Mouse (Mus musculus): Measurements from ENCODE around the gene Rwdd2a. TPM values are rescaled to one million over a fixed set of nuclear protein-coding genes. Genes with fewer than 3 reads are reported as not detected.

Rwdd2a gene
- polyA plus RNA-seq, 1 experiment from 2014 or later: 9.0 TPM

Other genes with a start within 250 kb of the Rwdd2a start
- gene Ube2cbp, start 107.0 kb upstream of the Rwdd2a start, polyA plus RNA-seq (2014; fragmentation: Nextera tagmentation; extraction: Ambion mirVana): 5.0 and 7.6 TPM in 2 replicates
- 28.6 and 45.4 TPM in 2 replicates for gene Dop1a, start 104.8 kb upstream of the Rwdd2a start, polyA plus RNA-seq (2014; fragmentation: Nextera tagmentation; extraction: Ambion mirVana)
- 38.2 and 42.0 TPM in 2 replicates for gene Pgm3, start 149 bp upstream of the Rwdd2a start, polyA plus RNA-seq (2014; fragmentation: Nextera tagmentation; extraction: Ambion mirVana)
- gene Me1, start 124.0 kb downstream of the Rwdd2a start, polyA plus RNA-seq (2014; fragmentation: Nextera tagmentation; extraction: Ambion mirVana): 13.8 and 19.1 TPM in 2 replicates
- 0.84 and 1.3 TPM in 2 replicates for gene Prss35, start 171.7 kb downstream of the Rwdd2a start, polyA plus RNA-seq (2014; fragmentation: Nextera tagmentation; extraction: Ambion mirVana)

Measured in forebrain, embryonic 14.5 days (tissue).